Mouse (Mus musculus) activated CD4-positive, CD25-positive, alpha-beta regulatory T cell, adult 4 months (primary cell): ENCODE data around the gene Ppm1h. TPM values are rescaled to one million over a fixed set of nuclear protein-coding genes. Genes with fewer than 3 reads are reported as not detected.

Experiments used
- ATAC-seq: one replicate; pipeline ENCODE4 v1.8.0; 2017
- polyA plus RNA-seq, 2 experiments: library from polyadenylated mRNA; unstranded; fragments of 100-300 nt; shearing (Covaris generic); gene quantifications; one replicate each; pipeline ENCODE4 v1.2.1; 2017

Gene Ppm1h
- 10 to 100 TPM; 37.4 to 45.1 TPM for polyA plus RNA-seq

DNA sequence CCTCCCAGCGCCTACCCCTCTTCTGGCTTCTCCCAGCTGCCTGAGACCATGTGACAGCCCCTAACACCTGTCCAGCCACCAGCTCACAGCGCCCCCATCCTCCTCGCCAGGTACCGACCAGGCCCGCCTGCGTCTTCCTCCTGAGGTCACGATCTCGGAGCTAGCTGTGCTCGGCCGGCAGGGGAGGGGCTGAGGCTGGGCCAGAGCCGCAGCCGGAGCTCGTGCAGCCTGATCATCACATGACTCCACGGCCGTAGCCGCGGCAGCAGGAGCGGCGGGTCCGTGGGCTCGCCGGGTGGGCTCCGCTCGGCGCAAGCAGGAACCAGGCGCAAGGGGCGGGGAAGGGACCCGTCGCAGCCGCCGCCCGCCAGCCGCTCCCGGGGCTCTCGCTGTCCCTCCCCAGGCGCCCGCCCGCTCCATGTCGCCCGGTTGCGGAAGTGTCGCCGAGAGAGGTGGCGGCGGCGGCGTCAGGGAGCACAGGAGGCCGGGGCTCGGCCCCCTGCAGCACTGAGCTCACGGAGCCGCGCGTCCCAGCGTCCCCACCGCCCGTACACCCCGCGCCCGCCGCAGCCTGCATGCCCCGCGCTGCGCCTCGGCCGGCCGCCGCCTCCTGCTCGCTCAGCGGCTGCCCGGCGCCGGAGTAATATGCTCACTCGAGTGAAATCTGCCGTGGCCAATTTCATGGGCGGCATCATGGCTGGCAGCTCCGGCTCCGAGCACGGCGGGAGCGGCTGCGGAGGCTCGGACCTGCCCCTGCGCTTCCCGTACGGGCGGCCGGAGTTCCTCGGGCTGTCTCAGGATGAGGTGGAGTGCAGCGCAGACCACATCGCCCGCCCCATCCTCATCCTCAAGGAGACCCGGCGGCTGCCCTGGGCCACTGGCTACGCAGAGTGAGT is at the start of gene Ppm1h:
Gene Ppm1h (plus strand): TSS at position 222 of the 896 bp plus-strand sequence.
- peak; percentile 64 for ATAC-seq

- no peak for ATAC-seq
These were observed 49.6 kb upstream of the Ppm1h start for GRCm38 (mm10) chr10:122629003-122629402.

- ATAC-seq = no peak
These were observed 38.7 kb upstream of the Ppm1h start for GRCm38 (mm10) chr10:122639879-122640278.

GRCm38 (mm10) chr10:122641263-122641795 is 37.2 kb upstream of the Ppm1h start:
- no peak for ATAC-seq

- no peak for ATAC-seq
These were observed 36.4 kb upstream of the Ppm1h start for GRCm38 (mm10) chr10:122642125-122642524.

GRCm38 (mm10) chr10:122651932-122652331 is 26.6 kb upstream of the Ppm1h start:
- peak; percentile 98 for ATAC-seq

DNA sequence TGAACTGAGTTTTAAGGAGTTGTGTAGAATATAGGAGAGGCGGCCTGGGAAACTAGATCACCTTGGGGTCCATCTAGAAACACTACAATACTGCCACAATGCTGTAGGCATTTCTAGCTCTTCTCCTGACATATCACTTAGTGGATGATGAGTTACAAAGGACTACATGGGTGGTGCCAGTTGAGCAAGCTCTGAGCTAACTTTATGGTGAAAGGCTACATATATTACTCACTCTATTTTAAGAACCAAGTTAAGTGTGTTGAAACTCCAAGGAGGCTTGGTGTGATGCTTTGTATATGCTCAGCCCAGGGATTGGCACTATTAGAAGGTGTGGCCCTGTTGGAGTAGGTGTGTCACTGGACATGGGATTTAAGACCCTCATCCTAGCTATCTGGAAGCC is 26.0 kb upstream of the Ppm1h start:
- ATAC-seq = no peak

- no peak for ATAC-seq
These were observed 12.9 kb upstream of the Ppm1h start for GRCm38 (mm10) chr10:122665652-122666051.

DNA sequence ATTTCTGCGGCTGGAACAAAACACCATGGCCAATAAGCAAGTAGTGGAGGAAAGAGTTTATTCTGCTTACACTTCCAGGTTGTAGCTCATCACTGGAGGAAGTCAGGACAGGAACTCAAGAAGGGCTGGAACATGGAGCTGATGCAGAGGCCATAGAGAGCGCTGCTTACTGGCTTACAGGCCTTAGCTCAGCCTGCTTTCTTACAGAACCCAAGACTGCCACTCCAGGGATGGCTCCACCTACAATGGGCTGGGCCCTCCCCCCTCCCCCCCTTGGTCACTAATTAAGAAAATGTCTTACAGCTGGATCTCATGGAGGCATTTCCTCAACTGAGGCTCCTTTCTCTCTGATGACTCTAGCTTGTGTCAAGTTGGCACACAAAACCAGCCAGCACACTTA is 7.3 kb upstream of the Ppm1h start:
- ATAC-seq = no peak

DNA sequence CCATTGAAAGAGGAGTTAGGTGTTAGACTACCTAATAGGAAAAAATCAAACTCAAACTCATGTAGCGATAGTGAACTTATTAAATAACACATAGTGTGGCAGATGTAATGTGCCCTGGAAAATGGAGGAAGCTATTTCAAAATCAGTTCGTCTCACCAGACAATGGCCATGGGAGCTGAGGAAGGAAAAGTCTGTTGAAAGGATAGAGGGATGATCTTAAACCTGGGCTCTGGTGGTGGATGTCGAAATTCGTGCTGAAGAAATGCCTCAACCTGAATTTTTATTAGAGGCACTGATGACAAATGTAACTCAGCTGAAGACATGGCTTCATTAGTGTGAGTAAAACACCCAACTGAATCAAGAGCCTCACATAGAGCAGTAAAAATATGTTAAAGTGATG is 6.5 kb upstream of the Ppm1h start:
- no peak for ATAC-seq

DNA sequence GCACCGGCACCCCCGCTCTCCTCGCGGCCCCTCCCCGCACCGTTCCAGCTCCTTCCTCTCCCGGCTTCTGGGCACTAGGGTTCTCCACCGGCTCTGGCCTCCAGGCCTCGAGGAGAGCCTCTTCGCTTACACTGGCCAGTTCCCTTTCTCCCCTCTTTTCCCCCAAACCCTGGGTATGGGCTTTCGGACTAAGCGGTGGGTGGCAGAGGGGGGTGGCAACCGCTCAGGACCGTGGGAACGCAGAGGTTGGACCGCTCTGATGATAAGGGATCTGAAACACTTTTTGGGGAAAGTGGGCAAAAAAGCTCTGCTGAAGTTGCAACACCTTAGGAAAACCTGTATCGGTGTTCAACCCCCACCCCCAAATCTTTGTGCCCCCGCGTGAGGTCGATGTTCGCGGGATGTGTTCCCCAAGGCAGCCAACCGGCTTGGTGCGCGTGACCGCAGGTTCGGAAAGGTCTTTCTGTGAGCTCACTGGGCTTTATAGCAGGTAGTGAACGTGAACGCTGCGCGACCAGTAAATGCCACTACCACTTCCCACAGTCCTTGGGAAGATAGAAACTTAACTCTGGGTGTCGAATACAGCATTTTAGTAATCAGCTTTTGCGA is 979 bp downstream of the Ppm1h start:
- peak; percentile 53 for ATAC-seq

GRCm38 (mm10) chr10:122680387-122681084 is 2.0 kb downstream of the Ppm1h start:
- peak; percentile 67 for ATAC-seq

- no peak for ATAC-seq
These were observed 2.5 kb downstream of the Ppm1h start for GRCm38 (mm10) chr10:122681085-122681408.

DNA sequence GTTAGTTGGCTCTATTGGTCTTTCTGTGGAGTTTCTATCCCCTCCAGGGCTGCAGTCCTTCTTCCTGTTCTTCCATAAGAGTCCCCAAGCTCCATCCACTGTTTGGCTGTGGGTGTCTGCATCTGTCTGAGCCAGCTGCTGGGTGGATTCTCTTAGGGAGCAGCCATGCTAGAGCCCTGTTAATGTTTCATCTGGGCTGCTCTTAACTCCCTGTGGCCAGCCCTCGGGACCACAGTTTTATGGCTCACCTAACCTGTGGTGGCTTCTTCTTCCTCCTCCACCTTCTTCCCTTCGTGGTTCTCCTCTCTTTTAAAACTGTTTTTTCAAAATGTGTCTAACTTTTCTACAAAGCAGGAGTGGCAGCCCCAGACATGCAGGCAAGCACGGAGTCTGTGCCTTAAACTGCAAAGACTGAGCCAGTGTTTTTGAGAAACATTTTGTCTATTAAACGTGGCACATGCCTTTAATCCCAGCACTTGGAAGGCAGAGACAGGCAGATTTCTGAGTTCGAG is 5.3 kb downstream of the Ppm1h start:
- ATAC-seq = no peak

- ATAC-seq = no peak
These were observed 6.7 kb downstream of the Ppm1h start for GRCm38 (mm10) chr10:122685297-122685696.

GRCm38 (mm10) chr10:122685836-122686531 is 7.4 kb downstream of the Ppm1h start:
- ATAC-seq = no peak

- no peak for ATAC-seq
These were observed 12.1 kb downstream of the Ppm1h start for GRCm38 (mm10) chr10:122690698-122691097.

GRCm38 (mm10) chr10:122693158-122693777 is 14.7 kb downstream of the Ppm1h start:
- no peak for ATAC-seq

DNA sequence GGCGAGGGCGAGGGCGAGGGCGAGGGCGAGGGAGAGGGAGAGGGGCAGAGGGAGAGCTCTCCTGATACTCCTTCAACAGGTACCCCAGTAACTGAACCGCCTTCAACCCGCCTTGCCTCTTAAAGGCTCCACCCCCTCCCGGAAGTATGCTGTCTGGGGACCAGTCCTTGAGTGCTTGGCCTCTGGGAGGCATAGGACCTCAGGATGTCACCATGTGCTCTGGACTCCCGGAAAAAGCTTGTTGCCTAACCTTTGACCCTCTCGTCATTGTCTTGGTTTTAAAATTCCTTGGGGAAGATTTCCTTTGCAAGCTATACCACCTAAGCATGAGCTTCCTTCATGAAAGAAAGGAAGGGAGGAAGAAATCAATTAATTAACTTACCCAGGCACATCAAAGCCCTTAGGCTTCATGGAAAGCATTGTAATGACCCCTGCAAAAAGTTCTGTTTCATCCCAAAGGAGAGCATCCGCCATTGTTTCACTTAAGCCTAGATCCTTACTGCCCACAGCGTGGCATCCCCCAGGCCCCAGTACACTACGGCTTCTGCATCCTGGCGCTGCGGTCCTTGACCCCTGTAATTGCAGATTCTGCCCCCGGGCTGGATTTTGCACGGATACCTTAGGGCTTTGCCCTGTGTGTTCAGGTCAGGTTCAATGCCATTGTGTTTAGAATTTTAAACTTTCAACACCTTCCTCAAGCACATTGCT is 15.5 kb downstream of the Ppm1h start:
- no peak for ATAC-seq

DNA sequence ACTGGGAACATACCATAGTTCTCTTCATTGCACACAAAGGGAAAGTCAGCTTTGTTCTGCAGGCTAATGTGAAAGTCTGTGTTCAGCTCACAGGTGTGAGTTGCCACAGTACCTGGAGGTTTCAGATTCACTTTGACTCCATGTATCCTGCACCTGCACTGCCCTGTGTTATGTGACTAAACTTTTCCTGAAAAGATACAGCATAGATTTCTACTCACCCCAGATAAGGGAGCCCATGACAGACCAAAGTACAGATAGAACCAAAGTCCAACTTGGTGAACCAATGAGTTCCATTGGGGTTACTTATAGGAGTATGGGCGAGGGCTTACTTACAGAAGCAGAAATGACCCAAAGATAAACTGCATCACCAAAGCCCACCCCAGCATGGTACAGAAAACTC is 17.8 kb downstream of the Ppm1h start:
- no peak for ATAC-seq

GRCm38 (mm10) chr10:122698347-122698746 is 19.8 kb downstream of the Ppm1h start:
- no peak for ATAC-seq
